ENCODE assay signal across 20 mouse cellular contexts in genomic region chr2:71764961-71765735, GRCm38 (mm10). TPM values are rescaled to one million over a fixed set of nuclear protein-coding genes. Genes with fewer than 3 reads are reported as not detected.
A peak's percentile ranks its signal among the peaks of the same experiment; 100 is the strongest.
DNase-seq lines count a peak whose midpoint lies in the region; ATAC-seq and TF ChIP-seq lines count a peak whose summit lies in the region.
"Had no signal": no experiment of that assay in that cellular context is flagged by ENCODE, and none has a peak within 500 bp of the region (broad histone marks: within the 10 kb centered on the region; RNA-seq: fewer than 3 reads in every experiment).

No protein-coding gene starts in this region.

- no peak for DNase-seq in heart, postnatal 14 days
- DNase-seq in lung, postnatal 0 days (ENCODE audit: low spot score): no peak
- DNase-seq in lung, adult 18-20 months: no peak
- DNase-seq in cerebellum, postnatal 10 days: no peak
- DNase-seq in spleen, postnatal 4 days (ENCODE audit: low spot score in 2 of 2): no peak
- DNase-seq: adrenal gland, postnatal 10 days; cerebellum, adult 11 months; cerebellum, postnatal 25 days; gastrocnemius, postnatal 25 days; kidney, adult 11 months; lung, postnatal 4 days; right cerebral cortex, postnatal 4 days had no signal

- no peak overlapping the region for H3K9ac ChIP-seq in heart, embryonic 15.5 days
- H3K9ac ChIP-seq in lung, postnatal 0 days (replicated peaks; ENCODE audit: low read depth): no peak overlapping the region
- H3K9ac ChIP-seq: forebrain, embryonic 12.5 days; liver, embryonic 15.5 days; midbrain, embryonic 13.5 days; neural tube, embryonic 12.5 days had no signal

- TF ChIP-seq CTCF in lung, postnatal 0 days (IDR thresholded peaks at IDR 0.05): no peak

- TF ChIP-seq EP300 in lung, postnatal 0 days (IDR thresholded peaks at IDR 0.05): no peak

- no peak overlapping the region for H3K4me3 ChIP-seq in heart, embryonic 15.5 days
- no peak overlapping the region for H3K4me3 ChIP-seq in lung, postnatal 0 days (ENCODE audit: low read depth, low read length)
- H3K4me3 ChIP-seq: forebrain, embryonic 12.5 days; hindbrain, embryonic 10.5 days; liver, embryonic 15.5 days; midbrain, embryonic 13.5 days; neural tube, embryonic 12.5 days had no signal

- no peak overlapping the region for H3K4me2 ChIP-seq in heart, embryonic 15.5 days
- no peak overlapping the region for H3K4me2 ChIP-seq in lung, postnatal 0 days (replicated peaks; ENCODE audit: low read depth, low read length)
- H3K4me2 ChIP-seq: forebrain, embryonic 12.5 days; liver, embryonic 15.5 days; midbrain, embryonic 13.5 days; neural tube, embryonic 12.5 days had no signal

- no peaks in the 10 kb centered on the region for H3K9me3 ChIP-seq in heart, embryonic 15.5 days (replicated peaks)
- no peaks in the 10 kb centered on the region for H3K9me3 ChIP-seq in lung, postnatal 0 days (ENCODE audit: low read length)
- H3K9me3 ChIP-seq: forebrain, embryonic 12.5 days; hindbrain, embryonic 10.5 days; liver, embryonic 15.5 days; midbrain, embryonic 13.5 days; neural tube, embryonic 12.5 days had no signal

- no peaks in the 10 kb centered on the region for H3K27me3 ChIP-seq in heart, embryonic 15.5 days
- H3K27me3 ChIP-seq in lung, postnatal 0 days (replicated peaks; ENCODE audit: insufficient read depth, low read length): no peaks in the 10 kb centered on the region
- H3K27me3 ChIP-seq: forebrain, embryonic 12.5 days; liver, embryonic 15.5 days; midbrain, embryonic 13.5 days; neural tube, embryonic 12.5 days; Patski had no signal

- WGBS in heart, embryonic 15.5 days: 70% methylated on average over 3 of the region's 3 CpGs
- 84% methylated on average over 3 of the region's 3 CpGs for WGBS in lung, postnatal 0 days

- peak overlapping the region; percentile 11; the same call in 1 of the 2 replicates for H3K27ac ChIP-seq in heart, embryonic 15.5 days
- H3K27ac ChIP-seq in lung, postnatal 0 days (ENCODE audit: low read length): peak overlapping the region; percentile 52; the same call in 1 of the 2 replicates
- H3K27ac ChIP-seq: forebrain, embryonic 12.5 days; hindbrain, embryonic 10.5 days; liver, embryonic 15.5 days; midbrain, embryonic 13.5 days; neural tube, embryonic 12.5 days had no signal

- 0 out of 2 replicates have a peak, but pooled peaks cover 3% of the 10 kb centered on the region for H3K4me1 ChIP-seq in heart, embryonic 15.5 days (replicated peaks)
- H3K4me1 ChIP-seq in lung, postnatal 0 days (ENCODE audit: insufficient read depth, low read depth, low read length): no peaks in the 10 kb centered on the region; the same call in 1 of the 2 replicates
- H3K4me1 ChIP-seq: forebrain, embryonic 12.5 days; liver, embryonic 15.5 days; midbrain, embryonic 13.5 days; neural tube, embryonic 12.5 days had no signal

- H3K36me3 ChIP-seq in heart, embryonic 15.5 days: no peaks in the 10 kb centered on the region
- no peaks in the 10 kb centered on the region for H3K36me3 ChIP-seq in lung, postnatal 0 days (ENCODE audit: insufficient read depth, low read length)
- H3K36me3 ChIP-seq: forebrain, embryonic 12.5 days; hindbrain, embryonic 10.5 days; liver, embryonic 15.5 days; midbrain, embryonic 13.5 days; neural tube, embryonic 12.5 days had no signal

- ATAC-seq in heart, embryonic 15.5 days (replicated peaks; ENCODE audit: insufficient number of reproducible peaks, insufficient read depth, low FRiP score, low read depth): no peak
- peak; percentile 62 for ATAC-seq in lung, postnatal 0 days
- peak; percentile 44 for ATAC-seq in granulocyte monocyte progenitor cell, adult 5-6 weeks (replicated peaks; ENCODE audit: poor library complexity, severe bottlenecking)
- ATAC-seq: midbrain, embryonic 13.5 days; Patski had no signal

- intact Hi-C loops in heart, postnatal 14 days (cut with DNase I): no loop called here

RNA-seq across cellular contexts. Expression of gene Itga6, which starts 19.7 kb away (rescaled TPM):
- polyA plus RNA-seq in heart, embryonic 15.5 days (2015; fragmentation: Nextera tagmentation; extraction: Ambion mirVana): 48.5 and 52.8 TPM in 2 replicates
- 10 to 100 TPM; 79.2 to 80.7 TPM for total RNA-seq in heart, postnatal 14 days (2021)
- 78.2 and 79.1 TPM in 2 replicates for polyA plus RNA-seq in lung, postnatal 0 days (2015; fragmentation: Nextera tagmentation; extraction: Ambion mirVana)
- total RNA-seq in granulocyte monocyte progenitor cell, adult 5-6 weeks (2014; fragmentation: Nextera tagmentation): 32.9 and 48.6 TPM in 2 replicates
- 46.9 and 59.7 TPM in 2 replicates for total RNA-seq in granulocyte monocyte progenitor cell, adult 5-6 weeks (2017)
